Mouse (Mus musculus) layer of hippocampus, postnatal 10 days (tissue): ENCODE measurements around the gene Clic1. TPM values are rescaled to one million over a fixed set of nuclear protein-coding genes. Genes with fewer than 3 reads are reported as not detected.
A peak's percentile ranks its signal among the peaks of the same experiment; 100 is the strongest.
"Not testable (repeated sequence)": the region's sequence is repeated elsewhere in the genome, so short reads cannot be mapped to it uniquely, and the experiment has no call there.

Experiments used
- DNase-seq, 2 experiments: peaks; one replicate each; pipeline ENCODE4 v3.0.0; 2021; ENCODE audit warnings: low spot score in 2 of 2
- total RNA-seq, 2 experiments: library from RNA; stranded (reverse); gene quantifications; 2 replicates each; pipeline ENCODE4 v1.2.3; 2021

Gene Clic1
- total RNA-seq, 2 experiments from 2014 or later: 19.3 to 19.6 TPM

GRCm38 (mm10) chr17:35020551-35020950, 29.2 kb upstream of the Clic1 start:
- no peak for DNase-seq

DNA sequence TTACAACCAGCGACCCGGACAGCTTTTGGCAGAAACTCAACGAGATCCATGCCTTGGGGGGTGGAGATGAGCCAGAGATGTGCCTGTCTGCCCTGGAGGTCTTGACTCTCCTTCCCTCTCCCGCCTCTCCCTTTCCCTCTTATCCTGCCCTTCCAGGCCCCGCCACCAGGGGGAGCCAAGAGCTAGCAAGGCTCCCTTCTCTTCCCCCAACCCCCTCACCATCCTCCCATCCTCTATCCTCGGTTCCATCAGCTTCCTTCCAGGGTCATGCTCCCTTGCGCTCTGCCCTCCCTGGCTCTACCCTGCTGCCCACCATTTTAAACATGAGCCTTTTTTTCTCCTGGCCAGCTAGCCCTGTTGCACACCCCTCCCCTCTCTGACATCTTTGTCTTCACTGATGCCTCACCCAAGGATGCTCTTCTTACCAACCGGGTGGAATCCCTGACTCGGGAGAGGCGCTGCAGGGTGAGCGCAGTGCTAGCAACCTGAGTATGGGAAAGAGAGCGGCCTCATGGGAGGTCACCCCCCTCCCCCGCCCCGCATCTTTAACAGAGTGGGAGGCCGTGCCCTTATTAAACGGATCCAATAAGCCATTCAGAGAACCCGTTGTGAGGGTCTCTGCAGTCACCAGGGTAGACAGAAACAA, 28.5 kb upstream of the Clic1 start:
- peak; percentile 91 for DNase-seq

DNA sequence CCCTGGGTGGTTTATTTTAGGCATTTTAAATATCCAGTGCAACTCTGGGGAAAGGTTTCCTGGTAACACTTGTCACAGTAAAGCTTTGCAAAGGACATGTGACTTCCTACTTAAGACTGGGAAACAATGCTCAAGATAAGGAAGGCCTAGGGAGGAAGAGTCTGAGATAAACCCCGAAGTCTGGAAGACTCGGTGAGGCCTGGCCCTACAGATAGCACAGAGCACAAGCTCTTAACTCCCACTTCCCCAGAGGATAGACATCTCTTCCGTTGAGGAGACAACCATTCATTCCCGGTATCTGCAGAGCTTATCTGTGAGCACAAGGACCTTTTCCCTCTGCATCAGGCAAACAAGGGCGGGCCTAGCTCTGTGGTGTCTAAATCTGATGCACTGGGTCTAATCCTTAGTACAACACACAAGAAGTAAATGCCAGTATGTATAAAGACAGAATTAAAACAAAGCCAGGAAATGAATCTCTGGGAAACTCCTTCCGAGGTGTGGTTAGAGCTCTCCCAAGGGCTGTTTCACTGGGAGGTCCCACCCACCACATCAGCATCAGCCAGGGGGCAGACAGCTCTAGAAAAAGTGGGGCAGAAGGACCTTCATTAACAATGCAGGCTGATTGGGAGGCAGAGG, 27.8 kb upstream of the Clic1 start:
- no peak for DNase-seq

GRCm38 (mm10) chr17:35022541-35023060, 27.2 kb upstream of the Clic1 start:
- no peak for DNase-seq

- no peak for DNase-seq
Measured at GRCm38 (mm10) chr17:35023221-35023620, 26.5 kb upstream of the Clic1 start.

DNA sequence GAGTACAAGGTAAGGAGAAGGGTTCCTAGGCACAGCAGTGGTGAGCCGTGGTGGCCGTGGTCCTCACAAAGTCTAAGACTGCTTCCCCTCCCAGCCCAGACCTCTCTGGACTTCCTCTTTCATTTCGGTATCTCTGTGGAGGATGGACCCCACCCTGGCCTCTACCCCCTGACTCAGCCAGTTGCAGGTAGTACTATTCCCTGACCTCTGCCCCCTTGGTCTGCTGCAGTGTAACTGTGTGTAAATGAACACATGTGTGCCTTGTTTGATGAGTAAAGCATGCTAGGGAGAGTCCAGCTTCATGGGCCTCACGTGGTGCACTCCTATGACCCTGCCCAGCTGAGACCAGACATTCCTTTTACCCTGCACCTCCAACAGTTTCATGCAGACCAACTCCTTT, 26.0 kb upstream of the Clic1 start:
- no peak for DNase-seq

DNA sequence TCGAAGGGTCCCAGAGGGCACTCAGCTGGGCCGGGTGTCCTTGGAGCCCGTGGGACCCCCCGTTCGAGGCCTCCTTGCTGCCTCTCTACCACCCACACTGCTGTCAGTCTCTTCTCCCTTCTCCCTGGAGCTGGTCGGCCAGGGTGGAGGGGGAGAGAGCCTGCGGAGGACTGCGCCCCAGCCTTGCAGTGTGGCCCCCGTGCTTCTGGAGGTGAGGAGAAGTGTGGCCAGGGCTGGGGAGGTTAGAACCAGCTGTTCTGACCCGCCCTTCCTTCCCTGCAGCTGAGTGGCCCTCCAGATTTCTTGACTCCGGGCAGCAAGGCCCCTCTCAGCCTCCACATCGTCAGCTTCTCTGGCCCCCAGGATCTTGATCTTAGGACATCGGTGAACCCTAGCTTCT, 25.5 kb upstream of the Clic1 start:
- no peak for DNase-seq

DNA sequence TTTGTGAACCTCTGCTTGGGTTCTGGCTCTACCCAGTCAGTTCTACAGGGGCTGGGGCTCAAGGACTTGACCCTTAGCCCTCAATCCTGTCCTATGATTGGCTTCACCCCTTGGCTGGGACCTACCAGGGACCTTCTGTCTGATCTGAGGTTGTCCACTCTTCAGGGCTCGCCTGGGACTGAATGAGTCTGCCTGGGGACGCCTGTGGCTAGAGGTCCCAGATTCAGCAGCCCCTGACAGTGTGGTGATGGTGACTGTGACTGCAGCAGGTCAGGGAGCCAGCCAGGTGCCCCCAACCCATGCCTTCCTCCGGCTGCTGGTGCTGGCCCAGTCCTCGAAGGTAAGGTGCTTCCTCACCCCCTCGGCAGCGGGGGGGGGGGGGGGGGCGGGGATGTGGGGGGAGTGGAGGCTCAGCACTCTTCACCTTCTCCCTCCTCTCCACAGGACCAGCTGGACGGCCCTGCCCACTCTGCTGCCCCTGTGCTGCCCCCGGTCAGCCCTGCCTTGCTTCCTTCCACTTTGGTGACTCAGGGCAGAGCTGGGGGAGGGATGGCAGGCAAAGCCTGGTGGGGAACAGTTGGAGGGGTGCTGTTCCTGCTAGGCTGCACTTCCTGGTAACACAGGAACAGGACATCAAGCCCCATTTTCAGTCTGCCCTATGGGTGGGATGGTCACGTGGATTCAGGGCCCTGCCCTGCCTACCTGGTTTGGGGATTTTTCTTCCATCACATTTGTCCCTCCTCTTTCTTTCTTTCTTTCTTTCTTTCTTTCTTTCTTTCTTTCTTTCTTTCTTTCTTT, 24.9 kb upstream of the Clic1 start:
- DNase-seq: no peak

DNA sequence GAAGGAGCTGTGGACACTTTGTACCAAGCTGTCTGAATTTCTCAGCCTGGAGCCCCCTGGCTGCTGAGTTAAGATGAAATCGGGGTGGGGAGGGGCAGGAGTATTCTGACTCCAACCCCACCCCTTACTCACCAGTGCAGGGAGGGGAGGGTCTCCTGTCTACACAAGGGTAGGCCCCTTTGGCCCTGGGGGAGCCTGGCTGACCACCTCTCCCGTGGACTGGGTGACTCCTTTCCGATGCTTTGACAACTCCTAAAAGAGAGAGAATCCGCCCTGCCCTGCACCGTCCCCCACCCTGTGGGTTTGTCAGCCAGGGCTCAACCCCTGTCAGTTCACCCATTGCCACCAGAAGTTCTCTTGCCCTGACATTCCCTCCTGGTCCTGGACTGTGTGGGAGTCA, 23.6 kb upstream of the Clic1 start:
- no peak for DNase-seq

DNA sequence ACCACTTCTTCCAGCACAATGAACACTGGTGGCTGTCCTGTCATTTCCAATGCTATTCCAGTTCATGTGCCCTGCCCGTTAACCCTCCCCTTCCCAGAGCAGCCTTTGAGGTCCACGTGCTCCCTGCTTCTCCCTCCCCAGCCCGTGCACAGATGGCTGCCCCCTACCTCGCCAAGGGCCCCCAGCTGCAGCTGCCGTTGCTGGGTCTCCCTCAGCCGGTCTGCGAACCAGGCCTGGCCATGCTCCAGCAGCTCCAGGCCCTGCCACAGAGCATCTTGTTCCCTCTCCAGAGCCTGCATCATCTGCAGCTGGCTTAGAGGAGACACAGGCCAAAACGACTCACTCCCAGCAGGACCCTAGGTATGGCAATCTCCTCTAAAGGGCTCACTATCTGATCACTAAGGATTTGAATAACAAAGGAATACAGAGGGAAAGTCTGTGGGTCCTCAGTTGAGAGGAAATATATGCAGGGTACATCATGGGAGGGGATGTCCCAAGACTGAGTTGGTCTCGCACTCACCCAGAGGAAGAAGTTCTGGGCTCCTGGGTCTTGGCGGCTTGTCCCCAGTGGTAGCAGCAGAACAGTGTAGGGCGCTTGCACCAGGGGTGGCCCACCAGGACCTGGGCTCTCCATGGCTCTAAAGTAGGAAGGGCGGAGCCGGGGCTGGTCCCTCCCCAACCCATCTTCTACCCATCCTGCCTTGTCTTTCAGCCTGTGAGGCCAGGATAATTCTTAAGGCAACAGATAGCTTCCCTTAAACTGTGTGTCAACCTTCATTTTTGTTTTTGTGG, 22.3 kb upstream of the Clic1 start, which contains the start of gene Sapcd1:
TSS of gene Sapcd1 (minus strand) at position 740 of the 792 bp plus-strand sequence.
- peak; percentile 69 to 74 for DNase-seq

DNA sequence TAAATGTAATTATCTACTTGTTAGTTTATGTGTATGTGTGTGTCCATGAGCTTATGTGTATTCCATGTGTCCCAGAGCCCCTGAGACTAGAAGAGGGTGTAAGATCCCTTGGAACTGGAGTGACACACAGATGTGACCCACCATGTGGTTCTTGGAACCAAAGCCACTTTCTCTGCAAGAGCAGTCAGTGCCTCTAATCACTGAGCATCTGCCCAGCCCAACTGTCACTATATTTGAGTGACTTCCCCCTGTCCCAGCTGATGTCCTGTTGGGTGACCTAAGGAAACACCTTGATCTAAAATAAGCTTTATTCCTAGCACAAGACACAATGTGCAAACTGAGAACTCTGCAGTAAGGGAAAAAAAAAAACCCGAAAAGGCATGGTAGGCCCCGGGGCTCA, 21.5 kb upstream of the Clic1 start:
- DNase-seq: no peak

GRCm38 (mm10) chr17:35029691-35030532, 19.9 kb upstream of the Clic1 start:
- DNase-seq: peak in 1 of 2 experiments; percentile 48

GRCm38 (mm10) chr17:35031272-35031671, 18.5 kb upstream of the Clic1 start:
- no peak for DNase-seq

DNA sequence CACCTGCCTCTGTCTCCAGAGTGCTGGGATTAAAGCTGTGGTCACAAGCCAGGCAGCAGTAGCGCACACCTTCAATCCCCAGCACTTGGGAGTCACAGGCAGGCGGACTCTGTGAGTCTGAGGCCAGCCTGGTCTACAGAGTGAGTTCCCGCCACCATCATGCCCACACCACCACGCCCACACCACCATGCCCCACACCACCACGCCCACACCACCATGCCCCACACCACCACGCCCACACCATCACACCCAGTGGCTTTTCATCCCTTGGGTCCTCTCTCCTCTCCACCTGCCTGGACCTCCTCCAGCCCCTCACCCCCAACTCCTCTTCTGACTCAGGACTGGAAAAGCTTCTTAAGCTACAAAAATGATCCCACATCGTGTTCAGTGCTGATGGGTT, 17.9 kb upstream of the Clic1 start:
- no peak for DNase-seq

DNA sequence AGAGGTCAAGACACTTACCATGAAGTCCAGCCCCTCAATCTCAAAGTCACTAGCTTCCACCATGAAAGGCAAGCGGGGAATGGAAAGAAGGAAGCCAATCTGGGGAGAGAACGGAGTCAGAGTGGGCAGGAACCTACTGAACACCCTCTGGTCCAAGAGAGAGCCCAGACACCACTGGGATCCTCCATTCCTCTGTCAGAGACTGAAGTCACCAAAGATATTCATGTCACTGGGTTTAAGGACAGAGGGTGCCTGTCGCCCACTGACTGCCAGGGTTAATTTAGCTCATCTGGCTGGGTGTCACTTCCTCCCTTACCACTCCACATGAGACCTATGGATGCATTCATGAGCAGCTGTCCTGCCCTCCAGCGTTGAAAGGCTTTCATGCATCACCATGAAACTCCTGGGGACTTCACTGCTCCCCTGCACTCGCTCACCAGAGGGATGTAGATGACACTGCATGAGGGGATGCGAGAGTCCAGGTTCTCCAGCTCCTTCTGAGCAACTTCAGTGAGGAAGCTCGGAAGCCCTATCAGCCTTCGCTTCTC, 17.4 kb upstream of the Clic1 start:
- no peak for DNase-seq

DNA sequence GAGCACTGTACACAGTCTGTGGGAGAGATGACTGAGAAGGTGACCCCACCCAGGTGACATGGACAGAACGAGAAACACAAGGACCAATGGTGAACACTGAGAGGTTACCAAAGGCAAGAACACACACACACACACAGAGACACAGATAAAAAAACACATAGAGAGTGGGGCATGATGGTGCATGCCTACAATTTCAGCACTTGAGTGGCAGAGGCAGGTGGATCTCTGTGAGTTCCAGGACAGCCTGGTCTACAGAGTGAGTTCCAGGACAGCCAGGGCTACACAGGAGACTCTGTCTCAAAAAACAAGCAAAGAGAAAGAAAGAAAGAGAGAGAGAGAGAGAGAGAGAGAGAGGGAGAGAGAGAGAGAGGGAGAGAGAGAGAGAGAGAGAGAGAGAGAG, 16.1 kb upstream of the Clic1 start:
- DNase-seq: not testable (repeated sequence)

DNA sequence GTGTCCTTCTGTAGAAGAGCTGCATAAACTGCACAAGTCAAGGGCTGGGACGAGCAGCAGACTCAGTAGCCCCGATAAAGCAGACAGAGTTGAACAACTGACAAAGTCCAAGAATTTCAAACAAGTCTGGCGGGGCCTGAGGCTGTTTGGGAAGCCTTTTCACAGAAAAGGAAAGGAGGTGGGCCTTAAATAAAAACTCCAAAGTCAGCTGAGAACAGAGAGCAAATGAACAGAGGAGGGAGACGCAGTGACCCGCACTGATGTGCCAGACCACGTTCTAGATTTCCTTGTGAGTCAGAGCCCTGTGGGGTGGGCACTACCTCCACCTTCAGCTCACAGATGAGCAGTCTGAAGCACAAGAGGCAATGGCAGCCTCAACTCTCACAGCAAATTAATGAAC, 14.9 kb upstream of the Clic1 start:
- DNase-seq: no peak

GRCm38 (mm10) chr17:35039121-35039873, 10.5 kb upstream of the Clic1 start:
- no peak for DNase-seq

DNA sequence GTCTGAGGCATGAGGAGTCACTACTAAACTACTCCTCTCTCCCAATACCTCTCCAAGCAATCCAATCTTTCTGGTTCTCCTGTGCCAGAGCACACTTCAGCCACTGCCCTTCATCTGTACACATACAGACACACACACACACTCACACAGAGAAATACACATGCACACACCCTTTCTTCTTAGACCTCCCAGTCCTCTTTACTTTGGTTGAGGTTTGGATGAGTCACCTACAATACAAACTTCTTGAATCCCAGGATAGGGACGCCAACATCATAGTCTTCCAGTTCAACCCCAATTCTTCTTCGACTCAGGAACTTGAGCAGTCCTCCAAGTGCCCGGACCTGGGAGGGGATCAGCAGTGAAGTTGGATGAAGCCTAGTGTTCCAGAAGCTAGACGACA, 6.0 kb upstream of the Clic1 start:
- DNase-seq: no peak
